Mouse (Mus musculus) monocyte, adult 2 months (primary cell): ENCODE results near the gene Apbb2.
A peak's percentile ranks its signal among the peaks of the same experiment; 100 is the strongest.

ENCODE experiments used
- DNase-seq, 2 experiments: peaks; one replicate each; pipeline ENCODE4 v3.0.0; 2022; ENCODE audit warnings: low spot score in 2 of 2, low read depth in 1 of 2

Apbb2 gene

GRCm38 (mm10) chr5:66348421-66348820, 270.2 kb downstream of the Apbb2 start:
- DNase-seq = no peak

DNA sequence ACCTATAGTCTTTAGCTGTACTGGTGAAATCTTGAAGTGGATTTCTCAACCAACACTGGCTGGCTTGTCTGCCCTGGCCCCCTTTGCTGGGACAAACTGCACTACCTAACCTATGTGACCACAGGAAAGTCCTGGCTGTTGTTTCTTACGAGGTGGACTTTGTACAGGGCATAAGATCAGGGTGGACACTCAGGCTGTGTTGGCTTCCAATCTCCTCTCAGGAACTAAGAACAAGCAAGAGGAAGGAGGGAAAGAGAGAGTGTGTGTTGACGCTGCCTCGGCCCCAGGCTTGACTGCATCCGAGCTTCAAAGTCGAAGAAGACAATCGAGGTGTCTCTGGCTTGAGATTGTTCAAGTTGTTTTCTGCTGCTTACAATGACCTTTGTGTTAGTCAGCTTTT, 271.8 kb downstream of the Apbb2 start:
- no peak for DNase-seq

GRCm38 (mm10) chr5:66345140-66345539, 273.4 kb downstream of the Apbb2 start:
- no peak for DNase-seq

DNA sequence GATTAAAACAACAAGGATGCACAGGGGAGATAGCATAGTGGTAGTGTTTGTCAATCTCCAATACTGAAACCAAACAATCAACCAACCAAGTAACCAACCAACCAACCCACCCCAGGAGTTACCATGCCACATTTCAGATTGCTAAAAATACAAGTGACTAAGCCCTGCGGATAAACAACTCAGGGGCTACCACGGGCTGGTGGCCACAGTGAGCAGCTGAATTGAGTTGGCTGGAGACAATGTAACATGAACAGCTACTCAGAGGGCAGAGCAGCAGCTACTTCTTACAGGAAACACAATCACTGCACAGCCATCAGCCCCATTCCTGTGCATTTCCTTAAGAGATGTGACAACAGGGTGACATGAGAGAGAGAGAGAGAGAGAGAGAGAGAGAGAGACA, 274.4 kb downstream of the Apbb2 start:
- DNase-seq = no peak

DNA sequence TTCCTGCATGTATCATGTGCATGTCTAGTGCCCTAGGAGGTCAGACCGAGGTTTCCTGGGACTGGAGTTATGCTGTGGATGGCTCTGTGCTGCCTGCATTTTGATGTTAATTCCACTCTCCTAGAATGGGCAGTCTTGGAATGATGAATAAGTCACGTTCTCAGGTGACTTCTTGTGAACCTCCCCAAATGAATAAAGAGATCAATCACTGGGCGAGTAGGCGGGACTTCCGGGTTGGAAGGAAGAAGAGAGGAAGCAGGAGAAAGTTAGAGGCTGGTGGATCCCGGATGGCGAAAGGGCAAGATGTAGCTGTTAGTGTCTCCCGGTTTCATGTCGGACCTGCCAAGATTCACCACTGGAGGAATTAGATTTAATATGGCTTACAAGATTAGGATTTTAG, 276.3 kb downstream of the Apbb2 start:
- no peak for DNase-seq

DNA sequence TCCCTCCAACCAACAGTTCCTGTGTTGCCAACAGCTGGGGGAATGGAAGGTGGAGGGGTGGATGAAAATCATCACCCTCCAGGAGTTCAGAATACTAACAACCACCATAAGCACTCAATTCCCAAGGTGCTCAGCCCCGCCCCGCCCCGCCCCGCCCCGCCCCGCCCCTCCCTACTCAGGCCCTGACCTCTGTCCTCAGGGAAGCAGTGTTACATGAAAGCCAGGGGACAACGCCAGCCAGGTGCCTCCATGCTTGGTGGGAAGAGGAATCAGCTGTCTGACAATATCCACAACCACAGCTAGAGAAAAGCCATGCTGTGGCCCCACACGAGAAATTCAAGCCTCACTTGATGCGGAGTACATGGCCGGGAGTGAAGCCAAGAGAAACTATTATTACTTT, 276.7 kb downstream of the Apbb2 start:
- no peak for DNase-seq

GRCm38 (mm10) chr5:66340356-66341102, 278.1 kb downstream of the Apbb2 start:
- DNase-seq = no peak

- DNase-seq = no peak
Measured at GRCm38 (mm10) chr5:66338583-66338982, 280.0 kb downstream of the Apbb2 start.

DNA sequence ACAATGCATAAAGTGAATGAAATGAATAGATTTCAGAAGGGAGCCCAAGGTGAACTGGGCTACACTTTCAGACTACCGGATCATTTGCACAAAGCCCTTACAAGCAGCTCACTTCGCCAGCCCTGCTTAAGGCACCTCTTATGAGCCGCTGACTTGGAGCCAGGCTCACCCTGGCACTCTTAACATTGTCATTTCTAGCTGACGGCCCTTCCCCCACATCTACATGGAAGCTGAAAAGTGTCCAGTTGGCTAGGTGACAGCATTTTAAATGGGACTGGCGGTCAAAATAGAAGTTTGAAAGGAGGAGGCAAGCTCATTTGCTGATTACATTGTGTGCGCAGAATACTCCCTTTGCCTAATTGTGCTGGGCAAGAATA, 280.6 kb downstream of the Apbb2 start:
- no peak for DNase-seq

DNA sequence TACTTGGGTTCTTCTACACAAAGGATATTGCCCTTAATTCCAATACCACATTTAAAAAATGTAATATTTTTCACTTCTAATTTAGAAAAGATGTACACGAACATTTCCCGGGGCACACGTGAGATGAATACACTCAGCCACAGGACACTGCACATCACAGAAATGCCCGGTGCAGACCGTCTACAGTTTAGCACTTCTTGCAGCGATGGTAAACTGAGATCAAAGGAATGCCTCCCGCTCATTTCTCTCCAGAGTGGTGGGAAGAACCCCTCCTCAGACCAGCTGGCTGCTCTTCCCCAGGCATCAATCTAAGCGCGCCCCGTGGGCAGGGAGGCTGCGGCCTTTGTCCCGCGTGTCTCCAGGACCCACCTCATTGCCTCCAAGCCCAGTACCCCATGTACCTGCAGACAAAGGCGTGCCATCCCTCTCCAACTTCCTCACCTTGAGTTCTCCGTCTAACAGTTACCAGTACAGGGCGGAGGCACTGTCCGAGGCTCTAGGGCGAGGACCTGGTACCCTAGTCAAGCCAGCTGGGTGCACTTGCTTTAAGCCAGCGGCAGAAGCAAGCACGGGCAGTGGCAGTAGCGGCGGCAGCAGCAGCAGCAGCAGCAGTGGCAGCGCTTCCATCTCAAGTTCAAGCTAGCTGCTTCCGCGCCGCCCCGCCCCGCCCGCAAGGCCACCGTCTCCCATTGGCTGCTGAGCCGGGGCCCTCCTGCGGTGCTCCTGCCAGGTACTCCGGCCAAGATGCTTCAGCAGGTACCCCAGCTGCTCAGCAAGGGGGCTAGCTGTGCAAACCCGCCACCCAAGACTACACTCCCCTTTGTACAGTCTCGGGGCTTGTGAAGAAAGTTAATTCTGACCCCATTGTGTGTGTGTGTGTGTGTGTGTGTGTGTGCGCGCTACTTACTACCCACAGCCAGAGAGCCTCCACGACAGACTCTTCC, 281.3 kb downstream of the Apbb2 start:
- no peak for DNase-seq

GRCm38 (mm10) chr5:66330806-66331205, 287.8 kb downstream of the Apbb2 start:
- DNase-seq = no peak

GRCm38 (mm10) chr5:66328766-66329165, 289.8 kb downstream of the Apbb2 start:
- DNase-seq = no peak

GRCm38 (mm10) chr5:66327949-66328726, 290.4 kb downstream of the Apbb2 start:
- DNase-seq = no peak

DNA sequence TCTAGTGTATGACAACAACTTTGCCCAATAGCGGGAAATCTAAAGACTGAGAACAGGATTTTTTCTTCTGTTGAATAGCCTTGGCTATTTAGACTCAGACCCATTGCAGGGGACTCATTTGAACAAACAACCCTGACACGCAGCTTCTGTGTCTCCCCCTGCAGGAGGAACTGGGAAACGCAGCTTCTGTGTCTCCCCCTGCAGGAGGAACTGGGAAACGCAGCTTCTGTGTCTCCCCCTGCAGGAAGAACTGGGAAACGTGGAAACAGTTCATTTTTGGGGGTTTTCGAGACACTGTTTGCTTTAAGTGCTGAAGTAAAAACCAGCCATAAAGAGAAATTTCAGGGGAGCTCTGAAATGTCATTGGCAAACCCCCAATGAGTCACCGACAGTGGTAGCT, 292.2 kb downstream of the Apbb2 start:
- peak in 1 of 2 experiments; percentile 34 for DNase-seq

DNA sequence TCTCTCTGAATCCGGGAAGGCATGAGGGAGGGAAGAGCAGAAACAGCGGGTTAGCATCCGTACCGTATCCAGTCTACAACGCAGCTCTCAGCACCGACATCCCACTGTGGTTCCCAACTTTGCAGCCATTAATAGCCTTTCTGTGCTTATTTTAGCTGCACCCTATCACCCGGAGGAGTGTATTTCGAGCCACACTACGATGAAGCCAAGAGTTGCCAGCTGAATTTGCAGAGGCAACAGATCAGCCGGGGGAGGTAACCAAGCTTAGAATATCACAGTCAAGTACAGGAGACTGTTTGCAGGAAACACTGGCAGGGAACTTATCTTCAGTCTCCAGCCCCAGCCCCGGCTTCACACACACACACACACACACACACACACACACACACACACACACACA, 295.0 kb downstream of the Apbb2 start:
- DNase-seq = no peak

DNA sequence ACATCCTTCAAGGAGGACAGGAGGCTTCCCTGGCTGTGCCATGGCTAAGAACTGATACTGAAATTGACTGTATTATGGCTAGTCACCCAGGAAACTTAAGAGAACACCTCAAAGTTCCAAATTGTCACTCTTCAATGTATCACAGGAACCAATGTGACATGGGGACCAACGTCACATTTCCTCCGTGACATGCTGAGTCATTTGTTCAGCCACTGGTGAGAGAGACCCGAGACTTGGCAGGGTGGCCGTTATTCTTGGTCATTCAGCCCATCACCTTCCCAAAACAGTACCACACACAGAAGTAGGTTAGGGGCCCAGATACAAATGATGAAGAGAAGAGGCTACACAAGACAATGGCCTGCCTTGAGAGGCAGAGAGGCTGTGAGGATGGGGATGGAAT, 295.5 kb downstream of the Apbb2 start:
- no peak for DNase-seq

- DNase-seq = no peak
Measured at GRCm38 (mm10) chr5:66319827-66320404, 298.7 kb downstream of the Apbb2 start.

DNA sequence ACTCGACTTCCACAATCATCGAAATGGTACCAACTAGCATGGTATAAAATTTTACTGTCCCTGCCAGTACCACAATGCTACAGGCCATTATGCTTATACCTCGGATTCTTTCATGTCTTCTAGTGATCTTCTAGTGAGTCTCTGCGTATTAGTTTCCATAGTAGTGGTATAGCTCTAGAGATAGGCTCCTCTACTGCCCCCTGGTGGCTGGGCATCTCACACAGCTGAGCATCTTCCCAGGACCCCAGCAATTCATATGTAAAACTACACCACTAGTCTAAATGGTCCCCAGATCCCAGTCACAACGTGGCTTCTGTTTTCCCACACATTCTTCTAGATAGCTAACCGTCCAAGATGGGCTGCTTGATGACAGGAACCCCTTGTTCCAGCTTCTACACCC, 299.2 kb downstream of the Apbb2 start:
- DNase-seq = peak in 1 of 2 experiments; percentile 45

DNA sequence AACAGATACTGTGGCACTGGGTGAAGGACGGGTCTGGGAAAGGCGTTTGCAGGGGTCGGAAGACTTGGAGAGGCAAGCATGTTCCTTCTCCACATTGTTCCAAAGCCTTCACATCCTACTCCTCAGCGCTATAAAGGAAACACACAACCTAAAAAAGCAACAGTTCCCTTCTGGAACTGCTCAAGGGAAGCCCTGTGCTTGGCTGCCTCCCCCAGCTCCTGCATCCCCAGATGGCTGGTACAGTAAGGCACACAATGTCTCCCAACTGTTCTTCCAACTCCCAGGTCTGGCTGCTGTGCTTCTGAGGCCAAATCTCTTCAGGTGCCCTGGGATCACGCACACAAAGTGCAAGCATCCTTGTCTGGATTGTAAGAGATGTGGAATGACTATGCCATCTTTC, 302.8 kb downstream of the Apbb2 start:
- DNase-seq = no peak

GRCm38 (mm10) chr5:66310806-66311205, 307.8 kb downstream of the Apbb2 start:
- DNase-seq = no peak

GRCm38 (mm10) chr5:66310328-66310727, 308.3 kb downstream of the Apbb2 start:
- DNase-seq = no peak
